Mouse (Mus musculus) small intestine, adult 2 months (tissue): ENCODE measurements around the gene Greb1. TPM values are rescaled to one million over a fixed set of nuclear protein-coding genes. Genes with fewer than 3 reads are reported as not detected.

Experiments used
- H3K27ac ChIP-seq: fragments of 200-500 bp; 2 replicates; pipeline ENCODE4 v1.5.1; 2012; ENCODE audit warnings: low read depth, low read length, control low read depth, inconsistent platforms; ENCODE audit not compliant: insufficient read depth
- H3K27me3 ChIP-seq: fragments of 200-500 bp; 2 replicates; pipeline ENCODE4 v1.6.1; 2012; ENCODE audit warnings: mild to moderate bottlenecking, moderate library complexity, low read length, inconsistent platforms; ENCODE audit not compliant: control insufficient read depth, insufficient read depth
- H3K36me3 ChIP-seq: fragments of 200-500 bp; 2 replicates; pipeline ENCODE4 v1.6.1; 2012; ENCODE audit warnings: mild to moderate bottlenecking, low read length, control low read depth, inconsistent platforms; ENCODE audit not compliant: control insufficient read depth, insufficient read depth
- H3K4me1 ChIP-seq: fragments of 200-500 bp; 2 replicates; pipeline ENCODE4 v1.6.1; 2012; ENCODE audit warnings: low read length, inconsistent platforms, mixed read lengths; ENCODE audit not compliant: control insufficient read depth, insufficient read depth, insufficient read length
- H3K4me3 ChIP-seq: fragments of 200-500 bp; 2 replicates; pipeline ENCODE4 v1.5.1; 2012; ENCODE audit warnings: low read depth, mild to moderate bottlenecking, control low read depth, inconsistent platforms, low read length, moderate library complexity
- CTCF ChIP-seq: fragments of 200-500 bp; IDR thresholded peaks from 2 replicates; pipeline ENCODE4 v1.5.1; 2012; ENCODE audit warnings: low read depth, mild to moderate bottlenecking, control low read depth, inconsistent platforms, low read length, moderate library complexity, mixed read lengths; ENCODE audit not compliant: insufficient replicate concordance, insufficient read length; ENCODE audit errors: extremely low read depth
- POLR2A ChIP-seq: fragments of 200-500 bp; IDR thresholded peaks from 2 replicates; pipeline ENCODE4 v1.6.1; 2012; ENCODE audit warnings: low read depth, mild to moderate bottlenecking, control low read depth, inconsistent platforms, low read length, moderate library complexity
- WGBS: fragments of 180-500 bp; shearing (Covaris S2); methylation state at CpG from one replicate; pipeline ENCODE4 v1.1.7; 2018; 5-methylcytosine and 5-hydroxymethylcytosine counted together
- polyA plus RNA-seq: library from polyadenylated mRNA; depleted of rRNA; stranded (reverse); fragments of >200 nt; gene quantifications from 2 replicates; pipeline ENCODE4 v1.2.3, GENCODE M21; 2012

Gene Greb1
- polyA plus RNA-seq, 1 experiment, result 3.5 TPM

DNA sequence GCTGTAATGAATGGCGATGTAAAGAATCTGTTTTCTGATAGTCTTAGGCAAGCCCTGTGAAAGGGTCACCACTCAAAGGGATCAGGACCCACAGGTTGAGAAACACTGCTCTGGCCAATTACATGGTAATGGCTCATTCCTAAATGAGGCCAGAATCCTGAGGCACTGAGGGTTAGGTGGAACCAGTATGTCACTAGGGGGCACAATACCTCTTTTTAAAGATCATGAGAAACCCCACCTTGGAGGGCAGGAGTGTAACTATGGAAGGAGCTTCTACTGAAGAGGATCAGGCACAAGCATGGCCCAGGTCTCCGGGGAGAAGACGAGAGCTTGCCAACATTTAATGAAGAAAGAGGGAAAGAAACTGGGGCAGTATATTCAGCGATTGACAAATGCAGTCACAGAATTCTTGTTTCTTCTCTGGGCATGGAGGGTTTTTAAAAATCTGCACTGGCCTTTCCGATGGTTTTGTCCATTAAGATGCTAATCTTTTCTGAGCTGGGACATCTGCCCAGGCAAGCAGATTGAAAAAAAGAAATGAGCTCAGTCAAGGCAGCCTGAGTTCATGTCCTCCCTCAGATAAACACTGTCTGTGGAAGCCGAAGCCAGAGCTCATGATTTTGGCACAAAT, 137.6 kb downstream of the Greb1 start:
- 0 out of 2 replicates have a peak overlapping the region, but pooled peaks have one; percentile 14 for H3K27ac ChIP-seq
- H3K4me3 ChIP-seq, result no peak overlapping the region
- TF ChIP-seq POLR2A (no peak), CTCF (no peak)
- no peaks in the 10 kb centered on the region for H3K27me3 ChIP-seq
- WGBS, result 69% methylated on average over 6 of the region's 6 CpGs
- no peaks in the 10 kb centered on the region for H3K36me3 ChIP-seq
- no peaks in the 10 kb centered on the region for H3K4me1 ChIP-seq

DNA sequence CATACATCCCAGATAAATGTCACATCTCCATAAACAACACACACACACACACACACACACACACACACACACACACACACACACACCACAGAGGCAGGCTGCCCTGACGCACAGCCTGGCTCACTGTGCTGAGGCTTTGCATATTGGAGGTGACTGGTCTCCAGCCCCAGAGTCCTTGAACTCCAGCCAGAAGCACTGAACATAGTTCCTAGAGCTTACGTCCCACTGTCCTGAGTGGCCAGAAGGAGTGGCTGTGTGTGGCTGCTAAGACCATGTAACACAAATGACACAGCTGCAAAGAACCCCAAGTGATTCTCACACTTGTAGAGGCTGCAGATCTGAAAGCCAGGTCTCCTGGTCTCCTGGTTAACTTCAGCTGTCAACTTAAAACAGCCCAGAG, 138.8 kb downstream of the Greb1 start:
- H3K27ac ChIP-seq, result no peak overlapping the region
- no peaks in the 10 kb centered on the region for H3K27me3 ChIP-seq
- WGBS, result 48% methylated on average over 2 of the region's 2 CpGs
- TF ChIP-seq CTCF, result no peak
- no peak overlapping the region for H3K4me3 ChIP-seq
- H3K4me1 ChIP-seq, result peaks cover 2% of the 10 kb centered on the region; the same call in 1 of the 2 replicates
- no peaks in the 10 kb centered on the region for H3K36me3 ChIP-seq

DNA sequence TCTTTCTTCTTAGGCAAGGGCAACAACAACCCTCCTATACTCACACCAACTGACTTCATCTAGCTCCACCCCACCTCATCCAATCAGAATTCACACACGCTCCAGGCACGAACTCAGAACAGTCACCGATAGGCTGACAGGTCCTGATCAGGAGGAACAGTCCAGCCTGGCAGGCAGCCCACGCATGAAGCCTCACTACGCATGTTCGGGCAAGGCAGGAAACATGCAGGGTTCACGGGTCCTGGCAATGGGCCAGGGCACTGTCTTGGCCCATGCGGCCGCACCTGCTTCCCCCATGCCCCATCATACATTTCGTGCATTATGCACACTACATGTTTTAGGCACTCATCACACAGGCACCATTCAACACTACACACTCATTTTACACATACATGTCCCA, 139.2 kb downstream of the Greb1 start:
- no peaks in the 10 kb centered on the region for H3K27me3 ChIP-seq
- 75% methylated on average over 10 of the region's 10 CpGs for WGBS

DNA sequence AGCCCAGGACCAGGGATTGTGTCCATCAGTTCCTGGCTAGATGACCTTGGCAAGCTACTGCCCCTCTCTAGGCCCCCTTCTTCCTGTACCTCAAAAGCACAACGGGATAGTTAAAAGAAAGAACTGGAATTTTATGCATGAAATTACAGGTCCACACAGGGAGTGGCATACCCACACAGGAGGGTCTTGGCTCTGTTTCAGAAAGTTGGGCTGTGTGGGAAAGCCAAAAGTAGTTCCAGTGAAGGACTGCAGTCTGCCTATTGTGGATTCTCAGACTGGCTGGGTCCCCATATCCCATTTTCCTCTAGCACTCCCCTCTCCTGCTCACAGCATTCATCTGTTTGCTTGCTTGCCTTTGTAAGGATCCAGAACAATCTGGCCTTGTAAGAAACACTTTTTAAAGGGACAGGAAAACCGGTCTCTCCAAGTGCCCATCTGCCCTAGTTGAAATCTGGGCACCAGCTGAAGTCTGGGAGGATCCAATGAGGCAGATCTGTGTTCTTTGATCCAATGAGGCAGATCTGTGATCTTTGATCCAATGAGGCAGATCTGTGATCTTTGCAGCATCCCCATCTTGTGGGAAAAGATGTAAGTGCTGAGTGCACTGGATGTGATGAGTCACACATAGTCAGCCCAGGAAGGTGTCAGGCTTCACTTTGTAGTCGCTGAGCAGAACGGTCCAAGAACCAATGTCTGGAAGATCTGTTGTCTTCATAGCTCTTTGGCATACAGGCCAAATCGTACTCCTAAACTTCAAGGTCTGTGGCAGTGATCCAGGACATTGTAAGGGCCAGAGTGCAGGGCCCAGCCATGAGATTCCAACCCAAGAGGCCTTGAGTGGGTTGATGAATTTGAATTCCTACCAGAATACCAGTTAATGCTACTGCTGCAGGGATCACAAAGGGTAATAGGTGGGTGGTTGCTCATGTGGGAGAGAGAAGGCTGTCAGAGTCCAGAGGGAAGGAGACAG, 143.5 kb downstream of the Greb1 start:
- Histone ChIP-seq H3K4me1 (peaks cover 7% of the 10 kb centered on the region), H3K27ac (no peak overlapping the region), H3K4me3 (no peak overlapping the region), H3K27me3 (0 out of 2 replicates have a peak, but pooled peaks cover 8% of the 10 kb centered on the region), H3K36me3 (no peaks in the 10 kb centered on the region)
- WGBS, result 61% methylated on average over 5 of the region's 5 CpGs
- TF ChIP-seq CTCF, result no peak
- TF ChIP-seq POLR2A, result no peak

More for the DNA sequence above, 139.2 kb downstream of the Greb1 start:
- no peaks in the 10 kb centered on the region for H3K36me3 ChIP-seq
- TF ChIP-seq POLR2A, result no peak
- no peak for TF ChIP-seq CTCF
- no peak overlapping the region for H3K4me3 ChIP-seq
- H3K27ac ChIP-seq, result no peak overlapping the region
- peaks cover 2% of the 10 kb centered on the region; the same call in 1 of the 2 replicates for H3K4me1 ChIP-seq

DNA sequence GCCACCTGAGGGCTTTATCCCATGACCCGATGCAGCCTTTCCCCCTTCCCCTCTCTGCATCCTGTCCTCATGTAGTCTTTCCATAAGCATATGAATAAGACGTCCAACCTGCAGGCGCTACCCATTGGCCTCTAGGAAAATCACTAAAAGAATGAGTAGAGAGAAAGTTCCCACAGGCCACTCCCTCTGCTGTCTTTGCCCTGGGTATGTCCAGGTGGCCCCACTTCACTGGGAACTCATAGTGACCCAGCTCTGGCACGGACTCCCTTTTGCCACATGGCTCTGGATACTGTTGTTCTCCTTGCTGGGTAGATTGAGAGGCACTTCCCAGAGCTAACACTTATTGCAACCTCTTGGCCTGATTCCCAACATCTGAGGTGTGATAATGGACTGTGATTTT, 145.1 kb downstream of the Greb1 start:
- Histone ChIP-seq H3K4me1 (peaks cover 7% of the 10 kb centered on the region), H3K27me3 (0 out of 2 replicates have a peak, but pooled peaks cover 8% of the 10 kb centered on the region), H3K4me3 (no peak overlapping the region), H3K36me3 (no peaks in the 10 kb centered on the region), H3K27ac (no peak overlapping the region)
- no peak for TF ChIP-seq CTCF
- WGBS, result 80% methylated on average over 4 of the region's 4 CpGs

DNA sequence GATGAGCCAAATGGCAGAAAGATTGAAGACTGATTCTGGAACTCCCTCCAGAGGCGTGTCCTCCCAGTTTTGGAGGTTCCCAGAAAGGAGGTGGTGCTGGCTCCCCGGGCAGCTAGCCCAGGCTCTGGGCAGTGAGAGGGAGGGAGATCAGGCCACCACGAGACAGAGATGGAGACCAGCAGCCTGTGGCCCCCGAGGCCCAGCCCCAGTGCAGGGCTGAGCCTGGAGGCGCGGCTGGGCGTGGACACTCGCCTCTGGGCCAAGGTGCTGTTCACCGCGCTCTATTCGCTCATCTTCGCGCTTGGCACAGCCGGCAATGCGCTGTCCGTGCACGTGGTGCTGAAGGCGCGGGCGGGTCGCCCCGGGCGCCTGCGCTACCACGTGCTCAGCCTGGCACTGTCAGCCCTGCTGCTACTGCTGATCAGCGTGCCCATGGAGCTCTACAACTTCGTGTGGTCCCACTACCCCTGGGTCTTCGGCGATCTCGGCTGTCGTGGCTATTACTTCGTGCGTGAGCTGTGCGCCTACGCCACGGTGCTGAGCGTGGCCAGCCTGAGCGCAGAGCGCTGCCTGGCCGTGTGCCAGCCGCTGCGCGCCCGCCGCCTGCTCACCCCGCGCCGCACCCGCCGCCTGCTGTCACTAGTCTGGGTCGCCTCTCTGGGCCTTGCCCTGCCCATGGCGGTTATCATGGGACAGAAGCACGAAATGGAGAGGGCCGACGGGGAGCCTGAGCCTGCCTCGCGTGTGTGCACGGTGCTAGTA, 147.2 kb downstream of the Greb1 start, which contains the start of gene Ntsr2:
Gene Ntsr2 (plus strand): TSS at position 51 of the 762 bp plus-strand sequence.
- TF ChIP-seq CTCF (no peak), POLR2A (no peak)
- Histone ChIP-seq H3K4me3 (peak within 1 kb of the TSS; percentile 40), H3K4me1 (peaks cover 7% of the 10 kb centered on the region), H3K36me3 (no peaks in the 10 kb centered on the region), H3K27ac (no peak within 1 kb of the TSS), H3K27me3 (0 out of 2 replicates have a peak, but pooled peaks cover 8% of the 10 kb centered on the region)
- 5% methylated on average over 58 of the region's 58 CpGs for WGBS
